Mouse (Mus musculus): ENCODE measurements at regions not wholly inside any gene's neighbourhood (a gene's known extent, or its start where the extent isn't known, plus 50 kb on each side); places are given as distances from the start of the nearest gene placed in this dataset.

DNA sequence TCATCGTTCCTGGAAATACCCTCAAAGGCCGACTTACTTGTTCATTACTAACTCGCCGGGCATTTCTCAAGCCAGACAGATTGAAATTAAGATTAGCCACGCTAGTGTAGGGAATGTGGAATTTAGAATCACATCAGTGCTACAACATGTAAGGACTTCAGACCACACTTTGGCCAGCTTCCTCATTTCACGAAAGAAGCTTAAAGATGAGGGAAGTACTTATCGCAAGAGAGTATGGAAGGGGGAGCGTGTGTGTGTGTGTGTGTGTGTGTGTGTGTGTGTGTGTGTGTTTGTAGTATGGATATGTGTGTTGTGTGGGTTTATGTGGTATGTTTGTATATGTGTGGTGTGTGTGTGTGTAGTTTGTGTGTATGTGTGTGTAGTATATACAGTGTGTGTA lies 99.3 kb upstream of the Plcl2 start:
- Histone ChIP-seq H3K4me1 (replicated peaks; ENCODE audit: control insufficient read depth, insufficient read depth, low read length) (no peaks in the 10 kb centered on the region; the same call in 1 of the 2 replicates), H3K27me3 (ENCODE audit: control insufficient read depth, insufficient read depth, low read length) (no peaks in the 10 kb centered on the region), H3K27ac (ENCODE audit: control insufficient read depth, insufficient read depth, low read length) (no peak overlapping the region), H3K36me3 (ENCODE audit: control insufficient read depth, insufficient read depth, low read length) (no peaks in the 10 kb centered on the region), H3K4me3 (ENCODE audit: control insufficient read depth, insufficient read depth, low read length) (no peak overlapping the region)
- 39% methylated on average over 8 of the region's 8 CpGs for WGBS
- TF ChIP-seq CTCF (IDR thresholded peaks at IDR 0.05; ENCODE audit: borderline replicate concordance, control insufficient read depth, extremely low read depth, insufficient read depth, low read length, poor library complexity) (no peak), POLR2A (IDR thresholded peaks at IDR 0.05; ENCODE audit: control insufficient read depth, extremely low read depth, insufficient read depth, low read length, poor library complexity) (no peak)
- no peak for DNase-seq

GRCm38 (mm10) chr17:50410296-50410695 lies 98.9 kb upstream of the Plcl2 start:
- TF ChIP-seq POLR2A (IDR thresholded peaks at IDR 0.05; ENCODE audit: control insufficient read depth, extremely low read depth, insufficient read depth, low read length, poor library complexity), result no peak
- no peak overlapping the region for H3K4me3 ChIP-seq (ENCODE audit: control insufficient read depth, insufficient read depth, low read length)
- WGBS, result 97% methylated on average over 3 of the region's 3 CpGs

DNA sequence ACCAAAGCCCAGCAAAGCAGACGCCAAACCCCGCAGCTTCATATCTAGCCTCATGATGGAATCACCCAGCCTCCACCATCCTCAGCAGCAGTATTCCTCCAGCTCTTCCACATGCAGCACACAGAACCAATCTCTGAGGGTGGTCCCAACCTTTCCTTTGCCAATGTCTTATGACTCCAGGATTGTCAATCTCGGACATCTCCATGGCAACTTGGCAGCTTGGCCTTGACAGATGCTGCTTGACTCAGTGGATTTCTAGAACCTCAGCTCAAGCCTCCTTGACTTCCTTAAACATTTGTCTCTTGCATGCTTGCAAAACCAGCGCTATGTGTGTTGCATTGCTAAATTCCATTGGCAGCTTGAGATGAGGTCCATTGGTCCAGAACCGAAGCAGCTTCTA lies 96.8 kb upstream of the Plcl2 start:
- DNase-seq, result no peak
- H3K27me3 ChIP-seq (ENCODE audit: control insufficient read depth, insufficient read depth, low read length), result no peaks in the 10 kb centered on the region
- H3K4me1 ChIP-seq (replicated peaks; ENCODE audit: control insufficient read depth, insufficient read depth, low read length), result peaks cover 3% of the 10 kb centered on the region
- 97% methylated on average over 5 of the region's 5 CpGs for WGBS
- no peak overlapping the region for H3K4me3 ChIP-seq (ENCODE audit: control insufficient read depth, insufficient read depth, low read length)
- H3K27ac ChIP-seq (ENCODE audit: control insufficient read depth, insufficient read depth, low read length), result no peak overlapping the region
- no peak for TF ChIP-seq POLR2A (IDR thresholded peaks at IDR 0.05; ENCODE audit: control insufficient read depth, extremely low read depth, insufficient read depth, low read length, poor library complexity)
- no peak for TF ChIP-seq CTCF (IDR thresholded peaks at IDR 0.05; ENCODE audit: borderline replicate concordance, control insufficient read depth, extremely low read depth, insufficient read depth, low read length, poor library complexity)
- no peaks in the 10 kb centered on the region for H3K36me3 ChIP-seq (ENCODE audit: control insufficient read depth, insufficient read depth, low read length)

More at GRCm38 (mm10) chr17:50410296-50410695, 98.9 kb upstream of the Plcl2 start:
- DNase-seq, result no peak
- Histone ChIP-seq H3K36me3 (ENCODE audit: control insufficient read depth, insufficient read depth, low read length) (no peaks in the 10 kb centered on the region), H3K27ac (ENCODE audit: control insufficient read depth, insufficient read depth, low read length) (no peak overlapping the region), H3K27me3 (ENCODE audit: control insufficient read depth, insufficient read depth, low read length) (no peaks in the 10 kb centered on the region), H3K4me1 (replicated peaks; ENCODE audit: control insufficient read depth, insufficient read depth, low read length) (no peaks in the 10 kb centered on the region; the same call in 1 of the 2 replicates)

- Histone ChIP-seq H3K4me3 (ENCODE audit: control insufficient read depth, insufficient read depth, low read length) (no peak overlapping the region), H3K4me1 (replicated peaks; ENCODE audit: control insufficient read depth, insufficient read depth, low read length) (peaks cover 3% of the 10 kb centered on the region), H3K27me3 (ENCODE audit: control insufficient read depth, insufficient read depth, low read length) (no peaks in the 10 kb centered on the region), H3K36me3 (ENCODE audit: control insufficient read depth, insufficient read depth, low read length) (no peaks in the 10 kb centered on the region), H3K27ac (ENCODE audit: control insufficient read depth, insufficient read depth, low read length) (no peak overlapping the region)
- no peak for DNase-seq
- TF ChIP-seq POLR2A (IDR thresholded peaks at IDR 0.05; ENCODE audit: control insufficient read depth, extremely low read depth, insufficient read depth, low read length, poor library complexity) (no peak), CTCF (IDR thresholded peaks at IDR 0.05; ENCODE audit: borderline replicate concordance, control insufficient read depth, extremely low read depth, insufficient read depth, low read length, poor library complexity) (no peak)
- WGBS, result 95% methylated on average over 5 of the region's 5 CpGs
Observed at GRCm38 (mm10) chr17:50413916-50414315, 95.3 kb upstream of the Plcl2 start.

DNA sequence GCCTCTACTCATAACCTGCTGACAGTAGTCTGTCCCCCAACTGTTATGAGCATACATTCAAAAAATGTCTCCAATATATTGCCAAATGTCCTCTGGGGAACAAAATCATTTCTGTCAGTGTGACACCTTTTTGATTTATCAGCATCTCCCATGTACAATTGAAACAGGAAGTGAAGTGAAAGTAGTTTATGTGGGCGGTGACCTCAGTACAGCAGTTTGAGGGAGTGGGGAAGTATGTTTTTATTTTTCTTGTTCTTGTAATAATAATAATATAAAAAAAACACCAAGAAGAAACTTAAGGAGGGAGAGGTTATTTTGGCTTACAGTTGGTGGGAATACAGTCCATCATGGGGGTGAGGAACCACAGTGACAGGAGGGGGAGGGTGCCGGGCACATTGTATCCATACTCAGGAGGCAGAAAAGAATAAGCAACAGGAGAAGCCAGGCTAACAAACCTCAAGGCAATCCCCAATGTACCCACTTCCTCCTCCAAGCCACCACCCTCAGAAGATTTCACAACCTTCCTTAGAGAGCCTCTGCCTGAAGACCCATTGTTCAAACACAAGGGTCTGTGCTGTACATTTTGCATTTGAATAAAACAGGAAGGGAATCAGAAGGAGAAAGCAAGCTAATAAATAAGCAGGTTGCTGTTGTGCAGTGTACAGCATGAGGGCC lies 93.7 kb upstream of the Plcl2 start:
- Histone ChIP-seq H3K4me3 (ENCODE audit: control insufficient read depth, insufficient read depth, low read length) (no peak overlapping the region), H3K4me1 (replicated peaks; ENCODE audit: control insufficient read depth, insufficient read depth, low read length) (peaks cover 3% of the 10 kb centered on the region), H3K27ac (ENCODE audit: control insufficient read depth, insufficient read depth, low read length) (peak overlapping the region; percentile 50; the same call in 1 of the 2 replicates), H3K36me3 (ENCODE audit: control insufficient read depth, insufficient read depth, low read length) (no peaks in the 10 kb centered on the region), H3K27me3 (ENCODE audit: control insufficient read depth, insufficient read depth, low read length) (no peaks in the 10 kb centered on the region)
- TF ChIP-seq POLR2A (IDR thresholded peaks at IDR 0.05; ENCODE audit: control insufficient read depth, extremely low read depth, insufficient read depth, low read length, poor library complexity) (no peak), CTCF (IDR thresholded peaks at IDR 0.05; ENCODE audit: borderline replicate concordance, control insufficient read depth, extremely low read depth, insufficient read depth, low read length, poor library complexity) (no peak)
- WGBS, result 50% methylated on average over 2 of the region's 2 CpGs
- no peak for DNase-seq

DNA sequence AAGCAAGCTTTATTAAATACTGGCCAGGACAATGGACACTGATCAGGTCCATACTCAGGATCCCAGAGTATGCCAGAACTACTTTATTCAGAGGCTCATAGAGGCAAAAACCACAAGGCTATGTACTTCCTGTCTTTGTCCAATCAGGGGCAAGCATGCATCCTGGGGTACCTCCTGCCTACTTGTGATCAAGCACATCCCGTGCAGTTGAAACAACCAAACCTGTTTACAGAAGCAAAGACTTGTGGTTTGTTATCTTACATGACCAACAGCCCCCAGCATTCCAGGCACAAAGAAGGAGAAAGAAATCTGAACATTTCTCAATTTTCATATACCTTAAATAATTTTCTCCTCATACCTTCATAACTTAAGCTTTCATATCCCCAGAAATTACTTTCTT lies 93.1 kb upstream of the Plcl2 start:
- H3K36me3 ChIP-seq (ENCODE audit: control insufficient read depth, insufficient read depth, low read length), result no peaks in the 10 kb centered on the region
- DNase-seq, result peak; percentile 21
- peaks cover 3% of the 10 kb centered on the region for H3K4me1 ChIP-seq (replicated peaks; ENCODE audit: control insufficient read depth, insufficient read depth, low read length)
- TF ChIP-seq CTCF (IDR thresholded peaks at IDR 0.05; ENCODE audit: borderline replicate concordance, control insufficient read depth, extremely low read depth, insufficient read depth, low read length, poor library complexity), result no peak
- TF ChIP-seq POLR2A (IDR thresholded peaks at IDR 0.05; ENCODE audit: control insufficient read depth, extremely low read depth, insufficient read depth, low read length, poor library complexity), result no peak
- H3K27ac ChIP-seq (ENCODE audit: control insufficient read depth, insufficient read depth, low read length), result no peak overlapping the region
- no peaks in the 10 kb centered on the region for H3K27me3 ChIP-seq (ENCODE audit: control insufficient read depth, insufficient read depth, low read length)
- WGBS, result 6% methylated on average over 1 of the region's 1 CpGs
- no peak overlapping the region for H3K4me3 ChIP-seq (ENCODE audit: control insufficient read depth, insufficient read depth, low read length)
